Mouse (Mus musculus) midbrain, embryonic 10.5 days (tissue): ENCODE results near the gene Zfp872. TPM values are rescaled to one million over a fixed set of nuclear protein-coding genes. Genes with fewer than 3 reads are reported as not detected.

ENCODE experiments used
- DNase-seq: peaks from one replicate; pipeline ENCODE4 v3.0.0-alpha.2; 2017; ENCODE audit warnings: low spot score
- H3K27ac ChIP-seq: fragments of 300-500 bp; sonication (generic); replicated peaks from 2 replicates; pipeline ENCODE4 v1.5.1; 2016; ENCODE audit warnings: mild to moderate bottlenecking
- H3K27me3 ChIP-seq: fragments of 300-500 bp; sonication (generic); 2 replicates; pipeline ENCODE4 v1.6.1; 2016; ENCODE audit warnings: low read depth, mild to moderate bottlenecking; ENCODE audit not compliant: poor library complexity, severe bottlenecking
- H3K36me3 ChIP-seq: fragments of 300-500 bp; sonication (generic); 2 replicates; pipeline ENCODE4 v1.6.1; 2016; ENCODE audit warnings: mild to moderate bottlenecking, moderate library complexity
- H3K4me1 ChIP-seq: fragments of 300-500 bp; sonication (generic); 2 replicates; pipeline ENCODE4 v1.6.1; 2016
- H3K4me3 ChIP-seq: fragments of 300-500 bp; sonication (generic); 2 replicates; pipeline ENCODE4 v1.5.1; 2016; ENCODE audit warnings: mild to moderate bottlenecking, moderate library complexity
- H3K9me3 ChIP-seq: fragments of 300-500 bp; sonication (generic); replicated peaks from 2 replicates; pipeline ENCODE4 v1.6.1; 2016; ENCODE audit warnings: mild to moderate bottlenecking
- WGBS: fragments of 180-500 bp; shearing (Covaris S2); methylation state at CpG from one replicate; pipeline ENCODE4 v1.1.7; 2016; 5-methylcytosine and 5-hydroxymethylcytosine counted together
- polyA plus RNA-seq: library from polyadenylated mRNA; unstranded; fragments of >200 nt; fragmentation: Nextera tagmentation; extraction: Ambion mirVana; gene quantifications from 2 replicates; pipeline ENCODE4 v1.2.1, GENCODE M21; 2016

Gene Zfp872
- polyA plus RNA-seq, 1 experiment from 2014 or later: 0.25 TPM

DNA sequence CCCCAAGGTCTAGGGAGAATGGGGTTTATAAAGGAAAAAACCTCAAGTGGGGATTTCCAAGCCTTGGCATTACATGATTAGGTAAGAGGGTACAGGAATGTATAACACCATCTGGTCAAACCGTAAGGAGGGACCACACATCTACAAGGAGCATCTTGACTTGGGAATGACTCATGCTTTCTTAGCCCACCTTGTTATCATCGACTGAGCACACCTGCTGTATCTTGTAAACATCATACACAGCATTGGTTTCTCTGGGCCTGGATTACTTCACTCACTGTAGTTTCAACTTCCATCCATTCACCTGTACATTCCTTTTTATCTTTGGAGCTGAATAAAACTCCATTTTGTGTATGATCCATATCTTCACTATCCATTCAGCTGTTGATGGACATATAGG lies 56.4 kb downstream of the Zfp872 start:
- Histone ChIP-seq H3K4me1 (no peaks in the 10 kb centered on the region), H3K9me3 (peaks cover 39% of the 10 kb centered on the region), H3K27ac (no peak overlapping the region), H3K36me3 (peaks cover 97% of the 10 kb centered on the region), H3K27me3 (no peaks in the 10 kb centered on the region), H3K4me3 (no peak overlapping the region)
- DNase-seq: no peak
- WGBS: 94% methylated on average over 2 of the region's 2 CpGs

Other genes with a start within 250 kb of the Zfp872 start
- 8.1 and 8.6 TPM in 2 replicates for gene Swsap1, start 232.3 kb upstream of the Zfp872 start, polyA plus RNA-seq
- 8.9 and 10.2 TPM in 2 replicates for gene Epor, start 224.6 kb upstream of the Zfp872 start, polyA plus RNA-seq
- 3.0 and 3.7 TPM in 2 replicates for gene Rgl3, start 198.6 kb upstream of the Zfp872 start, polyA plus RNA-seq
- gene Ccdc151, start 185.5 kb upstream of the Zfp872 start, polyA plus RNA-seq: 5.7 and 6.3 TPM in 2 replicates
- 108 and 112 TPM in 2 replicates for gene Prkcsh, start 185.3 kb upstream of the Zfp872 start, polyA plus RNA-seq
- 16.7 and 26.8 TPM in 2 replicates for gene Elavl3, start 136.1 kb upstream of the Zfp872 start, polyA plus RNA-seq
- not detected in 2 replicates for gene Gm49318, start 116.8 kb upstream of the Zfp872 start, polyA plus RNA-seq
- gene Zfp653, start 116.7 kb upstream of the Zfp872 start, polyA plus RNA-seq: 11.7 and 12.6 TPM in 2 replicates
- 41.1 and 44.1 TPM in 2 replicates for gene Ecsit, start 102.7 kb upstream of the Zfp872 start, polyA plus RNA-seq
- 1.0 and 3.0 TPM in 2 replicates for gene Cnn1, start 88.9 kb upstream of the Zfp872 start, polyA plus RNA-seq
- 251 and 265 TPM in 2 replicates for gene Elof1, start 70.9 kb upstream of the Zfp872 start, polyA plus RNA-seq
- 20.2 and 20.9 TPM in 2 replicates for gene Acp5, start 52.4 kb upstream of the Zfp872 start, polyA plus RNA-seq
- gene Pigyl, start 31.2 kb upstream of the Zfp872 start, polyA plus RNA-seq: 57.8 and 60.3 TPM in 2 replicates
- 10.4 and 11.6 TPM in 2 replicates for gene Zfp809, start 37.6 kb downstream of the Zfp872 start, polyA plus RNA-seq
- 5.7 and 6.8 TPM in 2 replicates for gene Zfp599, start 71.8 kb downstream of the Zfp872 start, polyA plus RNA-seq
- gene Zfp810, start 119.6 kb downstream of the Zfp872 start, polyA plus RNA-seq: 23.1 and 30.3 TPM in 2 replicates
- gene Anln, start 201.1 kb downstream of the Zfp872 start, polyA plus RNA-seq: 38.3 and 40.4 TPM in 2 replicates
- gene 9530077C05Rik, start 223.4 kb downstream of the Zfp872 start, polyA plus RNA-seq: 9.5 and 10.4 TPM in 2 replicates